Mouse (Mus musculus): ENCODE measurements around the gene Iqcf3.
"Not testable (repeated sequence)": the region's sequence is repeated elsewhere in the genome, so short reads cannot be mapped to it uniquely, and the experiment has no call there.

Iqcf3 gene

DNA sequence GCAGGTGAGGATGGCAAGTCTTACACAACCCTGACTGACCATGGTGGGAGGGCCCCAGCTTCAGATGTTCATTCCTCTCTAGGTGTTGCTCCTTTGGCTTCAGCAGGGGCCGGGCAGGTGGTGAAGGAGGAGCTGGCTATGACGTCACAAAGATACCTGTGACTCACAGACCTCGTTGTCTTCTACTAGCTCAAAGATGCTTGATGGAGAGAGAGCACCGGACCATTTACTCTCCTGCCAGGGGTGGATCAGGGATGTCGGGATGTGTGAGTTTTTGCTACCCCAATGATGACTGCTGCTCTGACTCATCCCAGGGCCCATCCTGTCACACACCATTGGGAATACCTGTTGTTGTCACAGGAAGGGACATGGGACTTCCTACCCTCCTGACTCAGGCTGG is at the start of gene Iqcf3:
Gene Iqcf3 (minus strand): TSS at position 101 of the 400 bp plus-strand sequence.
- no peak for DNase-seq (ENCODE audit: low spot score in 2 of 2)

DNA sequence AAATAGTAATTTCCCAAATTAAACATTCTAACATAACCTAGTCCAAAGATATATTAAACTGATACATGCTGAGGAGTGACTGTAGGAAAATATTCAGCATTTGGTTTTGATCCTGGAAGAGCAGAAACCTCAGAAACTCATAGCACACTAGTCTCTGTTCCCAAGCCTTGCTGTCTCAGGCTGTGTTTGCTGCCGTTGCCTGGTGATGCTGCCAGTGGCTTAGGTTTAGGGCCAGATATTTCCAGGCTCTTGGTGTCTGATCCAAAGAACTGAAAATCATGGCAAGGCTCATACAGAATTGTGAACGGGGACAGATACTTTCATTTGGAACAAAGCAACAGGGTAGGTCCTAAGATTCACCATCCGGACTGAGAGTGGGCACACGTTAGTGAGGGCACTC is 49.3 kb upstream of the Iqcf3 start:
- no peak for DNase-seq (ENCODE audit: low spot score in 2 of 2)

DNA sequence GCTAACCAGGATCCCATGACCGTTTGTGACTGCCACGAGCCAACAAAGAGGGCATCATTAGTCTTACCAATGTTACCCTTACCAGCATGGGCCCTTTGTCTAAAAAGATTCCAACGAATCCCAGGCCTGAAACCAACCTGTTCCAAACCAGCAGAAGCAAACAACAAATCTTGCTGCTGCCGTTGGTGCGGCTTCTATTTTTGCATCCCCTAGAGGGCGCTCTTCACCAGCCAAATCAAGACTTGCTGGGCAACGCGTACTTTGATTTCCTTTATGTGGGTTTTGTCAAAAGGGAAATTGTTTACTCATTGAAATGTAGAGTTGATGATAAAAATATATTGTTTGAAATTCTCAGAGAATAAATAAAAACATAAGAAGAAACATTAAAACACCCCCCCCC is 39.1 kb upstream of the Iqcf3 start:
- DNase-seq (ENCODE audit: low spot score in 2 of 2): peak in 1 of 2 experiments; percentile 6

DNA sequence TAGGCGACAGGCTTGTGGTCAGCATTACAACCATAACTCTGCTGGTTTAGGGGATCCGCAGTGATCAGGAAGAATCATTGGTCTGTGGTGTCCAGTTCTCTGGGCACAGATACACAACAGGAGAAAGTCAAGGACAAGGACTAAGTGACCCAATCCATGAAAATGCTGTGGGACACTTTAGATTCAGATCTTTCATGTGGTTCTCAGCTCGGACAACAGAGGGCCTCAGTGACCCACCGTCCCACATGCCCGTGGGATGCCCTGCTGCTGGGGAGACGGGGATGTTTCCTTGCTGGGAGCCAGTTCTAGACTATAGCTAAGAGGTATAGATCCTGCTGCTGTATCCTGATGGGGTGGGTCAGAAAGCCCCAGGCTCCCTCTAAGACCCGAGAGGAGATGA is 37.0 kb upstream of the Iqcf3 start:
- no peak for DNase-seq (ENCODE audit: low spot score in 2 of 2)

DNA sequence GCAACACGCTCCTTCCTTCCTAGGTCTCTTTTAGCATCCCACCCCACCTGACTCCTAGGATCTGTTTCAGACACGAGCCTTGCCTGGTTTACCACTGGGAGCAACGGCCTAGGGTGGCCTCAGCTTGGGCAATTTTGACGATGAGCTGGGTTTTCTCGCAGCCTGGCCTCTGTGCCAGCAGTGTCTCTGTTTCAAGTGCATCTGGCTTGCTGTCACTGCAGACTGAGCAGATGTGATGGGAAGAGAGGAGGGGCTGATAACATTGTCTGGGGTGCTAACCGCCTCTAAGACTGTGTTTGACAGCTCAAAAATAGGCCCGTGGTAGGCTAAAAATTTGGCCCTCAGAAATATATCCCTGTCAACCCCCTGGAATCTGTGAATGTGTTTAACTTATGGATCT is 34.4 kb upstream of the Iqcf3 start:
- DNase-seq (ENCODE audit: low spot score in 2 of 2): no peak

DNA sequence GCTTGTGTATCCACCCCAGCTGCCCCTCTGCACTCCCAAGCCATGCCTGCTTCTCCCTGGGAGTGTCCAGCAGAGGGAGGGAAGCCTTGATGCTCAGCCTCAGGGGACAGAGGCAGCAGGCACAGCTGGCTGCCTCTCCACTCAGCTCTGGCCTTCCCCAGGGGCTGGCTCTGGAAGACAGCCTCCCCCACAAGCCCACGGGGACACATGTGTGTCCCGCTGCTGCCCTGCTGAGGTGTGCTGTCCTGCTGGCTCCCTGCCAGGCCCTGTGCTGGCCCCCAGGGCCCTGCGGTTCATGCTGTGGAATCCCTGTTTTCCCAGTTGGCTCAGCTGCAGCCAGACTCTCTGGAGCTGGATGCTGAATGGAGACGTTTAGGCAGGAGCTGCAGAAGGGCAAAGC is 34.0 kb upstream of the Iqcf3 start:
- DNase-seq (ENCODE audit: low spot score in 2 of 2): not testable (repeated sequence)

DNA sequence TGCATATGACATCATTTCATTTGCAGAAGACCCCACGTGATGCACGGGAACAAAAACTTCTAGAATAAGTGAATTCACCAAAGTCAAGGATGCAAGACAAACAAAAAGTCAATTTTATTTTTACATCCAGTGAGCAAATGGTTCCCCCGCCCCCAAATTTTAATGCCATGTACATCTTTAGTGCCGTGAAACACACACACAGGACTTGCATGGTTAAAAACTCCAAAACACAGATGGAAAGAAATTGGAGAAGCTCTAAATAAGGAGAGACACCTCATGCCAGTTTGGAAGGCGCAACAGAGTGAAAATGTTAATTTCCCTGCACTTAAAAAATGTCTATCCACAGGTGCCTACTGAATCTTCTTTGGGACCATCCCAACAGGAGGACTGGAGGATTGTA is 30.7 kb upstream of the Iqcf3 start:
- no peak for DNase-seq (ENCODE audit: low spot score in 2 of 2)

DNA sequence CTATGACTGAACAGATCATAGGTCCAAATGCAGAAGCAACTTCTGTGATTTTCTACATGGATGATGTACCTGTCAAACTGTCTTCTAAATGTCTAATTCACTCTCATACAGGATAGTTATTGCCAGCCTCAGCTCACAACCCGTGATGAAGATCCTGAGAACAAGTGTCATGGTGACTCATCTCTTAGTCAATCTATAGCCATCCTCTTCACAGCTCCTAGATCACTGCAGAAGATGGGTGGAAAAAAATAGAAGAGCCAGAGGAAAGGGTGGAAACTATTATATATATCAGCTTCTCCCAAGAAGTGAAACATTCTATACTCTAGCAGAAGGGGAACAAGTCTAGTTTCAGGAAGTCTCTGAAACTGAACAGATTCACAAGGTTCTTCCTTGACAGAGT is 21.1 kb upstream of the Iqcf3 start:
- no peak for DNase-seq (ENCODE audit: low spot score in 2 of 2)

DNA sequence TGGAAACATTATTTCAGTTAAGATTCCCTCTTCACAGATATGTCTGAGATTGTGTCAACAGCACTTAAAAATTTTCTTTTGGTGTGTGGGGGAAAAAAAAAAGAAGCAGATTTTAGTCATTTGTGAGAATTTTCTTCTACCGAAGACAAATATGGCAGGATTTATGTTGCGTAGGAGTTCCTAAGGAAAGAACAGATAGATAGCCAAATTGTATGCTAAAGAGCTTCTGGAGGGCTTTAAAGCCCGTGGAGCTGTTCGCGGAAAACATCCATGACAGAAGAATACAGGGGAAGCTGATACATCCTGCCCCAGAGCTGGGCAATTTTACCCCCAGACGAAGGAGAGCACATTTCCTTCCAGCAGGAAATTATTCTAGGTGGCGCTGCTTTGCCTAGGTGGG is 18.6 kb upstream of the Iqcf3 start:
- no peak for DNase-seq (ENCODE audit: low spot score in 2 of 2)

DNA sequence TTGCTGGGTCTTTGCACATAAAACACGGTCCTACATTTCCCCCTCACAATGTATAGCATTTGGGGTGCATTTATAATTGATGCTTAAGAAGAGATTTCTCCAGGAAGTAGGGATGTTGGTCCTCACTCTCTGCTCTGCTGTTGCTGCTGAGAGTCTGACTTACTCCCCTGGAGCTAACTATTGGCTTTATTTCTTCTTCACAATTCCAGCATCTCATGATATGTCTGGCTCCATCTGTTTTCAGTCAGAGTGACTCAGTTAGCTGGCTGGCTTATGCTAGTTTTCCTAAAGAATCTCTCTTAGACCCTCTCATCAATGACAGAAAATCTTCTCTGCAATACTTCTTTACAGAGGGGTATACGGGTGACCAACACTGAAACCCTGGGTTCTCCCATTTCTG is 14.7 kb upstream of the Iqcf3 start:
- DNase-seq (ENCODE audit: low spot score in 2 of 2): no peak

DNA sequence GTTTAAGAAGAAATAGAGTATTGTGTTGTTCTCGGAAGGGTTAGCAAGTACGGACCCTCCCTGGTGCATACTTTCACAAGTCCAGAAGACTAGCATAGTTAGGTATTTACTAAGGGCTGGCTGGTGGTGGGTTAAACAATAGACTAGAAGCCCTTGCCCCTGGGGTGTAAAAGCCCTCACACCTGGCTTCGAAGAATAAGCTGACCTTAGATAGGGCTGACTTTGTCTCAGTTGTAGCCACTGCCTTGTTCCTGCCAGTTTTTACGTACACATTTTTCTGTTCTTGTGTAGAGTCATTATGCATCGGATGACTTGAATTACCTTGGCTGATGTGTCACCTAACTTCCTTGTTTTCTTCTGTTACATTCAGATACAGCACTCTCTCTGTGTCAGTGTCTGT is 11.9 kb upstream of the Iqcf3 start:
- DNase-seq (ENCODE audit: low spot score in 2 of 2): no peak

DNA sequence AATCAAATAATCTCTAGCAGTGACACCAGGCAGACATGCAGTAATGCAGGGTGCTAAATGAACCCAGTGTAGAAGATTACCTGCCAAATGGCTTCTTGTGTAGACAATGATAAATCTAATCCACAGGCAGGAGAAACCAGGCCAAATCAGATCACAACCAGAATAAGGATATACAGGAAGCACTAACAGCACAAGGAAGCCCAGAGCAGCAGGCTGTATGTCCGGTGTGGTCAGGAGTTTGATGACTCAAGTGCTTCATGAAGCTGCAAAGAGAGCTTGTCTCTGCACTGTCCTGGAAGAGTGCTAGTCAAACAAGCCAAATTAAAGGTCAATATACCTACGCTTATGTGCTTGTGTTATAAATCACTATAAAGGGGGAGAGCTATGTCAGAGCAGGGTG is 10.8 kb upstream of the Iqcf3 start:
- no peak for DNase-seq (ENCODE audit: low spot score in 2 of 2)

DNA sequence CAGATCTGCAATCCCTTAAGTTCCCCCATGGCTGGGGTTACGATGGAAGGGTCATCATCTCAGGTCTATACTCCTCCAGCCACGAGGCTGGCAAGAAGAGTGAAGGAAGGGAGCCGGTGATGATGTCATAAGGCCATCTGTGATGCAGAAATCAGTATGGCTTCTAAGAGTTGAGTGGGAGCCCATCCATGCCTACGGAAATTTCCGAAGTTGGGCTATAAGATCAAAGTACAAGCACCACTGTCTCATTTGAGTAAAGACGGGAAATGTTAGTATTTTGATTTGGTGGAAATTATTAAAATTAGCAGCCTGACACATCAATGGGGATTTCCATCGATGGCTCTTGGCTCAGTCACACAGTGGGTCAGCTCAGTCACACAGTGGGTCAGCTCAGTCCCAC is 9.5 kb upstream of the Iqcf3 start, which contains the start of gene Iqcf4:
Gene Iqcf4 (minus strand): TSS at position 101 of the 400 bp plus-strand sequence.
- DNase-seq (ENCODE audit: low spot score in 2 of 2): no peak

DNA sequence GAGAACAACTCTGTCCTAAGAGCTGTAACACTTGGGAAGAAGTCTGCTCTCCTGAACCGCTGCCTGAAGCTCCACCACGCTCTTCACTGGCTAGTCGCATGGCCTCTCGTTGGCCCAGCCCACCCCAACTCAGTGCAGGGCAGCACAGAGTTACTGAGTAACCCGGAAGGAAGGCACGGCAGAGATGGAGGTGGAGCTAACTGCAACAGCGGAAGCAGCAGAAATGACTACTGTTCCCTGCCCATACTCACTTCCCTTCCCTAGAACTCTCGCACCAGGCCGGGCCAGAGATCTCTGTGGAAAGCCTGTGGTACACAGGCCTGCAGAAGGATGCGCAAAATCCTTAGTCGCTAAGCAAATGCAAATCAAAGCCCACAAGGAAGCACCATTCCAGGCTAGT is 5.0 kb upstream of the Iqcf3 start:
- DNase-seq (ENCODE audit: low spot score in 2 of 2): no peak

DNA sequence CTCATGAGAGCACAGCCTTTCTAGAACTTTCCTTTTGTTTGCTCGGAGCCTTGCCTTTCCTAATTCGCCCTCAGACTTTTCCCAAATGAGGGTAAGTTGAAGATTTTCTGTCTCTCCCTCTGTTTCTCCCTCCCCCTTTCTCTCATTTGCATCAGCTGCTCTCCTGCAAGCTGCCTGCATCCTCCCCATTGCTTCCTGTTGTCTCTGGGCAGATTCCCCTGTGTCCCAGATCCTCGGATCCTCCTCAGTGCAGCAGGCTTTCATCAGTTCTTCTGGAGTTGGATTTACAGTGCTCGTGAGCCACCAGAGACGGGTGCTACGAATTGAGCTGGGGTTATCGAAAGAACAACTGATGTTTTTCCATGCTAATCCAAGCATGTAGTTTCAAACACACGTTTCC is 2.6 kb upstream of the Iqcf3 start:
- no peak for DNase-seq (ENCODE audit: low spot score in 2 of 2)

DNA sequence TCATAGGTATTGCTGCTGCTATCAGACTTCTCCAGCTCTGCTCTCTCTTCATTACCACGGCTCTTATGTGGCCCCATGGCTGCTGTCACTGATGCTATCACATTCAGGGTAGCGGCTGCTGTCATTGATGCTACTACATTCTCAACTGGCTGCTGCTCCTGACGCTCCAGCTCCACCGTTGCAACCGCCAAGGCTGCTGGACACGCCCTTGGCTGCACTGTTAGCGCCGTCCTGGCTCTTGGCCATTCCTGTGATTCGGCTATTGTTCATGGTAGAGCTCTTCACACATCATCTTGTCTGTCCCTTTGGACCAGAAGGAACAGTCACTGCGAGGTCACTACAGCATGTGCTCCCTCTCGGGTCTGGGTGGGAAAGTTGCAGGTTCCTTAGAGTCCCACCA is 860 bp upstream of the Iqcf3 start:
- DNase-seq (ENCODE audit: low spot score in 2 of 2): no peak

DNA sequence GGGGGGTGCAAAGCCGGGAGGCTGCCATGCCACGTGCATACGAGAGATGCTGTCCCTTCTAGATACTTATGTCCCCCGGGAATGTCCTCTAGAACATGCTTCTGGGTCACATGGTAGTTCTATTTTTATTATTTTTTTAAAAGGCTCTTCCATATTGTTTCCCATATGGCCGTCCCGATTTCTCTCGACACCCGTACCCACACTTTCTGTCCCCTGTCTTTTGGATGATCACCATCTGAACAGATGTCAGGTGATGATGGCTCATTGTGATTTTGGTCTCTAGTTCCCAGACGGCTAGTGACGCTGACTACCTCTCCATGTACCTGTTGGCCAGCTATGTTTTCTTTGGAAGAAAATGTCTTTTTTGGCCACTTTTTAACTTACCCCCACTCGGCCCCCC is 26.5 kb downstream of the Iqcf3 start:
- no peak for DNase-seq (ENCODE audit: low spot score in 2 of 2)

DNA sequence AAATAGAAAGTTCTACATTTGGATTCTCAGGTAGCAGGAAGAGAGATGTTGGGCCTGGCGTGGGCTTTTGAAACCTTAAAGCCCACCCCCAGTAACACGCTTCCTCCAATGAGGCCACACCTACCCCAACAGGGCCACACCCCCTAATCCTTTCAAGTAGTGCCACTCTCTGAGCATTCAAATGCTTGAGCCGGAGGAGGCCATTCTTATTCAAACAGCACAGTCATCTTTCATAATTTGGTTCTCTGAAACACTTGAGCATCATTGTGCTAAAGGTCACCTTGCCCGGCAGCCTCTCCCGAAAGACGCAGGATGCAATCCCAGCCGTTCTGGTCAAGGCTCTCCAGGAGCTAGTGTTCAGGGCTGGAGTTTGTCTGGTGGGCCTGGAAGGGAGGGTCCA is 27.1 kb downstream of the Iqcf3 start:
- DNase-seq (ENCODE audit: low spot score in 2 of 2): no peak

DNA sequence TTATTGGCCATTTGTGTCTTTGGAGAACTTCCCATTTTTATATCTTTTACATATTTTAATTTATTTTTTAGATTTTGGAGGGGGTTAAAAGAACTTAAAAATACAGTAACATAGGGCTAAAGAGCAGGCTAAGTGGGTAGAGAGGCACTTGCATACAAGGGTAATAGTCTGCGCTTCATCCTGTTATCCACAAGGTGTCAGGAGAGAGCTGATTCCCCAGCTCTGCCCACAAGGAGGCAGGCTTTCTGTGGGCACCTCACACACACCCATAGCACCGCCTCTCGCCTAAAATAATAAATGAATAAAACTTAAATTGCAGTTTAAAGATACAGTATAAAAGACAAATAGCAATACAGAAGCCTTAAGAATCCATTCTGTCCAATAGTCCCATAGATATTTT is 29.6 kb downstream of the Iqcf3 start:
- no peak for DNase-seq (ENCODE audit: low spot score in 2 of 2)

DNA sequence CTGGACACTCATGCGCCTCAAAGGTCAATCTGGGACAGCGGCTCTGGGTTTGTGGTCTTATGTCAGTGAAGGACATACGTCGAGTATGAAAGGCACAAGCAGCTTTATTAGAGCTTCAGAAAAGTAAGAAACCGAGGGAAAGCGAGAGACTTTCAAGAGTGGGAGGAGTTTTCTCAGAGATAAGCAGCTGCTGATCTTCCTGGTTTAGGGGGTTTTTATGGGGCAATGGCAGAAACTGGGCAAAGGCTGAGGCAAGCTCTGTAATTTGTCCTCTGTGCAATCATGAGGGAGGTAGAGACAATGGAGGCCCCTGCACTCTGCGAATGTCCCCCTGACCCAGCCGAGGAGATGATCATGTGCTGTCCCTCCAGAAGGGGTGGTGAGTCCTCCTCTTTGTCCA is 41.5 kb downstream of the Iqcf3 start:
- no peak for DNase-seq (ENCODE audit: low spot score in 2 of 2)

DNA sequence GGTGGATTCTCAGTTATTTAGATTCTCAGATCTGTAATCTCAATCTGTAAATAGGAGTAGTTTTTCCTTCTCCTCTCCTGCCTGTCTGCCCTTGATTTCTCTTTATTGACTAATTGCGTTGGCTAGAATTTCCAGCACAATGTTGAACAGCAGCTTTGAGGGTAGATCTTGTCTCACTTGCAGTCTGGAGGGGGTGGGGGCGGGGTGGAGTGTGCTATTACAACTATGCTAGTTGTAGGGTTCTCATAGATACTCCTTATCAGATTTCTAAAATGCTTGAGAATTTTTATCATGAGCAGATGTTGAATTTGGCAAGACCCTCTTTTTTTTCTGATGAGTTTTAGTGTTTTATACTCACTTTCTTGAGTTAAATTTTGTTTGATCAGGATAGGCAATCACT is 42.0 kb downstream of the Iqcf3 start:
- DNase-seq (ENCODE audit: low spot score in 2 of 2): no peak

DNA sequence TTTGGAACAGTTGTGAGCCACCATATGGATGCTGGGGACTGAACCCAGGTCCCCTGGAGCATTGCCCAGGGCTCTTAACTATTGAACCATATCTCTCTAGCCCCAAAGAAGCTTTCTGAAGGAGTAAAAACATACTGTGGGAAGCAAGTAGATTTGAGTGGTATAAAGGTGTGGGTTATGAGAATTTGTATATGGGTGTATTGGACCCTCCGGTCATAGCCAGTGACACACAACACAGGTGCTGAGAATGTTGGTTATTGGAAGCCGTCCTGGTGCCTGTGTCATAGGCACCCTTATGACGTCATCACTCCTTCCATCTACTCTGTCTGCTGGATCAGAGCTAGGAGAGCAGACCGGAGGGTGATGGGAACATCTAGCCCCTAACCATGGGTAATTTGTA is 47.2 kb downstream of the Iqcf3 start, which contains the start of gene Iqcf5:
Gene Iqcf5 (plus strand): TSS at position 301 of the 400 bp plus-strand sequence.
- DNase-seq (ENCODE audit: low spot score in 2 of 2): no peak

DNA sequence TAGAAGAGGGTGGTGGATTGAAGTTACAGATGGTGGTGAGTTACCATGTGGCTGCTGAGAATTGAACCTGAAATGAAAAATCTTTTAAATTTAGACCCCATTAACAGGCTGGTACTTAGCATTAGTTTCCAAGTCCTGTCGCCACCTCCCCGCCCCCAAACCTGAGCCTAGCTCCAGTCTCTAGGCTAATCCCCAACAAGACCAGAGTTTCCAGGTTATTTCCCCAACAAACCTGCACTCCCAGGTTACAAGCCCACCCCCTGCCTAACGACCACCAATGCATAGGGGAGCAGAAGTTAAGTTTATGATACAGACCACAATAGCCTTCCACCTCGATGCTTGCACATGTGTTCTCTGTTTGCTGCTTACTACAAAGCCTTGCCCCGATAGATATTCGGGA is 47.9 kb downstream of the Iqcf3 start:
- DNase-seq (ENCODE audit: low spot score in 2 of 2): no peak

DNA sequence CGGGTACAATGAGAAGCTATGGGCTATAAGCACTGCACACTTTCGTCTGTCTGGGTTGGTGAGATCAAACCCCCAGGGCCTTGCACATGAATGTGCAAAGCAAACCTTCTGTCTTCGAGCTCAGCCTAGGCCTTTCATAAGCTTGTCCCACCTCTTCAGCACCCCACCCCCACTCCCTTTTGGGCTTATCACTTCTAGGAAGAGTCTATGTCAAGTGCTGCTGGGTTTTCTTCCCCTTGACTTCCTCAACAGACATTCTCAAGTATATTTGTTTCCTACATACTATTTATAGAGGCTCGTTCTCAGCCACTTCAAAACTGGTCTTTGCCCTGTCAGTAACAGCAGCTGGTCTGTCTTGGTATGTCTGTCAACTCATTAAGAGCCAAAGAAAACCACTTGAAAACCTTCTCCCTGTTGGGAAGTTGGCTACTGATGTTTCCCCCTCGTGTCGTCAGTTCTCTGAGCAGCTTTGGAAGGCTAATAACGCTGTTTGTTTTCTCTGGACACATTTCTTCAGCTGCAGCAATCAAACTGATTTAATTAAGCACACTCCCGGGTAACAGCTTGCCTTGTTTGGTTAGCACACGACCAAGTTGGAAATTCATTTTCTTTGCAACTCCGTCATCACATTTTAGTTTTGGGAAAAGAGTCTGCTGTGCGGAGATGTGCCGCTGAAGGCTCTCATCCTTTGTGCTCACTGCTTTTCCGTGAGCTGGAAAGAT is 48.5 kb downstream of the Iqcf3 start:
- DNase-seq (ENCODE audit: low spot score in 2 of 2): no peak

All from urinary bladder, adult 18-20 months (tissue).